Comparison of ENCODE assay signal across 23 mouse cellular contexts in genomic region chr3:144044366-144044765, GRCm38 (mm10).
DNase-seq lines count a peak whose midpoint lies in the region; ATAC-seq and TF ChIP-seq lines count a peak whose summit lies in the region.
"Had no signal": no experiment of that assay in that cellular context is flagged by ENCODE, and none has a peak within 500 bp of the region (broad histone marks: within the 10 kb centered on the region; RNA-seq: fewer than 3 reads in every experiment).

No protein-coding gene starts in this region.

- H3K9ac ChIP-seq in CH12.LX (ENCODE audit: insufficient read depth, low read depth) = no peak overlapping the region
- H3K9ac ChIP-seq in hindbrain, embryonic 13.5 days = no peak overlapping the region
- H3K9ac ChIP-seq: embryonic facial prominence, embryonic 15.5 days; forebrain, embryonic 15.5 days; hindbrain, embryonic 12.5 days had no signal

- no peak for TF ChIP-seq RAD21 in CH12.LX (IDR thresholded peaks at IDR 0.05; ENCODE audit: low read depth, low read length)

- no peak overlapping the region for H3K27ac ChIP-seq in CH12.LX (ENCODE audit: insufficient read depth, low read depth)
- H3K27ac ChIP-seq in hindbrain, embryonic 13.5 days = no peak overlapping the region
- H3K27ac ChIP-seq: embryonic facial prominence, embryonic 15.5 days; forebrain, embryonic 15.5 days; heart, embryonic 10.5 days; hindbrain, embryonic 12.5 days; hindbrain, postnatal 0 days had no signal

- no peak for TF ChIP-seq CTCF in lung, adult 2 months (IDR thresholded peaks at IDR 0.05; ENCODE audit: insufficient read depth, low read length)
- no peak for TF ChIP-seq CTCF in CH12.LX (conservative IDR thresholded peaks at IDR 0.05 in 1 of 2, IDR thresholded peaks at IDR 0.05 in 1 of 2; ENCODE audit: low read depth in 2 of 2, low read length in 2 of 2)

- H3K79me2 ChIP-seq in CH12.LX (replicated peaks; ENCODE audit: control insufficient read depth, extremely low read depth, insufficient read depth, poor library complexity, severe bottlenecking) = no peaks in the 10 kb centered on the region

- dilution Hi-C loops in CH12.LX (cut with MboI; ENCODE audit: extremely low pct_ligation_motif_present, extremely low pct_unique_long_range_greater_than_20kb, low sequenced_read_pairs) = no loop called here

- WGBS in lung, adult 2 months = 73% methylated on average over 2 of the region's 2 CpGs
- 86% methylated on average over 2 of the region's 2 CpGs for WGBS in hindbrain, embryonic 13.5 days

- H3K9me3 ChIP-seq in CH12.LX (replicated peaks; ENCODE audit: low read length) = no peaks in the 10 kb centered on the region
- no peaks in the 10 kb centered on the region for H3K9me3 ChIP-seq in hindbrain, embryonic 13.5 days
- H3K9me3 ChIP-seq: embryonic facial prominence, embryonic 15.5 days; forebrain, embryonic 15.5 days; heart, embryonic 10.5 days; hindbrain, embryonic 12.5 days had no signal

- H3K36me3 ChIP-seq in CH12.LX (replicated peaks in 1 of 2; ENCODE audit: control insufficient read depth in 1 of 2, insufficient read depth in 1 of 2, low read length in 1 of 2) = no peaks in the 10 kb centered on the region
- H3K36me3 ChIP-seq in hindbrain, embryonic 13.5 days = no peaks in the 10 kb centered on the region
- H3K36me3 ChIP-seq: embryonic facial prominence, embryonic 15.5 days; forebrain, embryonic 15.5 days; heart, embryonic 10.5 days; hindbrain, embryonic 12.5 days had no signal

- no peak overlapping the region for H3K4me2 ChIP-seq in CH12.LX (ENCODE audit: insufficient read depth, low read depth, poor library complexity, severe bottlenecking)
- no peak overlapping the region for H3K4me2 ChIP-seq in hindbrain, embryonic 13.5 days
- H3K4me2 ChIP-seq: embryonic facial prominence, embryonic 15.5 days; forebrain, embryonic 15.5 days; hindbrain, embryonic 12.5 days had no signal

- no peaks in the 10 kb centered on the region; the same call in 1 of the 2 replicates for H3K4me1 ChIP-seq in lung, adult 2 months (ENCODE audit: control insufficient read depth, insufficient read depth, low read length)
- H3K4me1 ChIP-seq in CH12.LX (ENCODE audit: control insufficient read depth in 1 of 2, insufficient read depth in 2 of 2) = peaks cover 6 to 17% of the 10 kb centered on the region in 2 experiments; a peak in 3 of 4 replicates
- H3K4me1 ChIP-seq in hindbrain, embryonic 13.5 days (replicated peaks) = no peaks in the 10 kb centered on the region
- H3K4me1 ChIP-seq: embryonic facial prominence, embryonic 15.5 days; forebrain, embryonic 15.5 days; heart, embryonic 10.5 days; hindbrain, embryonic 12.5 days had no signal

- in situ Hi-C loops in CH12.LX (cut with MboI; ENCODE audit: low pct_ligation_motif_present, low pct_unique_long_range_greater_than_20kb, low sequenced_read_pairs) = no loop called here

- no peak overlapping the region for H3K4me3 ChIP-seq in lung, adult 2 months (replicated peaks; ENCODE audit: extremely low read depth, low read depth, low read length)
- no peak overlapping the region for H3K4me3 ChIP-seq in CH12.LX (replicated peaks in 1 of 3; ENCODE audit: low read depth in 2 of 3, low read length in 2 of 3, poor library complexity in 1 of 3)
- H3K4me3 ChIP-seq in hindbrain, embryonic 13.5 days = no peak overlapping the region
- H3K4me3 ChIP-seq: embryonic facial prominence, embryonic 15.5 days; erythroblast, embryonic 14.5 days; forebrain, embryonic 15.5 days; heart, embryonic 10.5 days; hindbrain, embryonic 12.5 days had no signal

- H3K27me3 ChIP-seq in CH12.LX (replicated peaks) = no peaks in the 10 kb centered on the region
- no peaks in the 10 kb centered on the region for H3K27me3 ChIP-seq in hindbrain, embryonic 13.5 days
- H3K27me3 ChIP-seq: embryonic facial prominence, embryonic 15.5 days; forebrain, embryonic 15.5 days; hindbrain, embryonic 12.5 days had no signal

- TF ChIP-seq EP300 in CH12.LX (IDR thresholded peaks at IDR 0.05; ENCODE audit: low read length) = peak; percentile 51; the same call in 1 of the 2 replicates

- DNase-seq in lung, postnatal 25 days (ENCODE audit: low spot score) = peak; percentile 4
- DNase-seq in lung, adult 2 months = no peak
- no peak for DNase-seq in CH12.LX (ENCODE audit: extremely low read depth)
- DNase-seq in fat pad, adult 2 months (ENCODE audit: extremely low read depth, low read depth, low spot score) = peak; percentile 25
- no peak for DNase-seq in adrenal gland, adult 18-20 months (ENCODE audit: low spot score in 2 of 2)
- no peak for DNase-seq in embryo, embryonic 10.5 days (ENCODE audit: low spot score)
- DNase-seq: adrenal gland, postnatal 14 days; B cell, adult 2 months; cerebellum, adult 11-12 months; cerebellum, adult 9-10 months; cerebellum, postnatal 25 days; gastrocnemius, postnatal 10 days; heart, postnatal 10 days; heart, postnatal 4 days had no signal

- peak; percentile 43 for ATAC-seq in megakaryocyte progenitor cell, adult 5-6 weeks (replicated peaks; ENCODE audit: poor library complexity)
- ATAC-seq in hindbrain, embryonic 13.5 days (ENCODE audit: low FRiP score) = no peak
- ATAC-seq: CD4-positive, CD25-positive, alpha-beta regulatory T cell, adult 4 months; forebrain, embryonic 15.5 days; hindbrain, postnatal 0 days had no signal

- no peak for TF ChIP-seq POLR2A in lung, adult 2 months (IDR thresholded peaks at IDR 0.05; ENCODE audit: borderline replicate concordance, extremely low read depth, low read depth, low read length)
- TF ChIP-seq POLR2A in CH12.LX (IDR thresholded peaks at IDR 0.05; ENCODE audit: low read depth, low read length) = no peak

TF ChIP-seq in CH12.LX, 34 proteins besides CTCF, POLR2A, EP300 and RAD21:
- TF ChIP-seq IRF4 (IDR thresholded peaks at IDR 0.05; ENCODE audit: low read depth, low read length) (peak; percentile 69), ELF1 (IDR thresholded peaks at IDR 0.05; ENCODE audit: low read depth, low read length) (0 out of 2 replicates have a peak, but pooled peaks have one; percentile 21), JUND (conservative IDR thresholded peaks at IDR 0.05; ENCODE audit: low read depth, low read length) (no peak)
TF ChIP-seq in CH12.LX: peak in this region for 2.

Comparison
In these comparisons a context has a peak if more than half of its experiments do, and no peak if none do; other contexts are left out.
1. DNase-seq: peak in lung, postnatal 25 days (single experiment) and fat pad, adult 2 months (single experiment); none in lung, adult 2 months (single experiment), CH12.LX (single experiment), adrenal gland, adult 18-20 months (0 of 2) and embryo, embryonic 10.5 days (single experiment).